Mouse (Mus musculus) CH12.LX (cell line): ENCODE measurements around the gene Fam183b. TPM values are rescaled to one million over a fixed set of nuclear protein-coding genes. Genes with fewer than 3 reads are reported as not detected.
"Not testable (repeated sequence)": the region's sequence is repeated elsewhere in the genome, so short reads cannot be mapped to it uniquely, and the experiment has no call there.

Experiments
- DNase-seq: peaks from one replicate; pipeline ENCODE4 v3.0.0-alpha.2; 2013; ENCODE audit errors: extremely low read depth
- H3K27ac ChIP-seq: 2 replicates; pipeline ENCODE4 v1.5.1; 2012; ENCODE audit warnings: low read depth, mild to moderate bottlenecking, control low read depth, moderate library complexity; ENCODE audit not compliant: insufficient read depth
- H3K27me3 ChIP-seq: replicated peaks from 2 replicates; pipeline ENCODE3; 2012; ENCODE audit warnings: inconsistent platforms
- H3K36me3 ChIP-seq, 2 experiments: replicated peaks in 1 of 2; 2 replicates each; pipeline versions ENCODE3 to v1.6.1; 2012; ENCODE audit warnings: inconsistent platforms in 1 of 2, low read length in 1 of 2, mild to moderate bottlenecking in 1 of 2, mixed read lengths in 1 of 2, moderate library complexity in 1 of 2; ENCODE audit not compliant: control insufficient read depth in 1 of 2, insufficient read depth in 1 of 2
- H3K4me1 ChIP-seq, 2 experiments: 2 replicates each; pipeline ENCODE4 v1.6.1; 2012; ENCODE audit warnings: inconsistent platforms in 1 of 2, moderate library complexity in 1 of 2; ENCODE audit not compliant: insufficient read depth in 2 of 2, control insufficient read depth in 1 of 2
- H3K4me2 ChIP-seq: 2 replicates; pipeline ENCODE4 v1.6.1; 2012; ENCODE audit warnings: low read depth, mild to moderate bottlenecking, control low read depth; ENCODE audit not compliant: poor library complexity, insufficient read depth, severe bottlenecking
- H3K4me3 ChIP-seq, 3 experiments: fragments of 150-350 bp in 1 of 3; sonication (generic) in 1 of 3; replicated peaks in 1 of 3; 2 replicates each; pipeline versions ENCODE3 to v1.5.1; 2011 to 2012; ENCODE audit warnings: low read depth in 2 of 3, low read length in 2 of 3, mild to moderate bottlenecking in 2 of 3, moderate library complexity in 2 of 3, control low read depth in 1 of 3, improper control_type of control experiment in 1 of 3, inconsistent platforms in 1 of 3, mixed read lengths in 1 of 3; ENCODE audit not compliant: poor library complexity in 1 of 3
- H3K79me2 ChIP-seq: replicated peaks from 2 replicates; pipeline ENCODE4 v1.6.1; 2012; ENCODE audit warnings: mild to moderate bottlenecking, moderate library complexity; ENCODE audit not compliant: control insufficient read depth, poor library complexity, insufficient read depth, severe bottlenecking; ENCODE audit errors: extremely low read depth
- H3K9ac ChIP-seq: 2 replicates; pipeline ENCODE4 v1.6.1; 2012; ENCODE audit warnings: low read depth, mild to moderate bottlenecking, control low read depth, moderate library complexity; ENCODE audit not compliant: insufficient read depth
- H3K9me3 ChIP-seq: replicated peaks from 2 replicates; pipeline ENCODE3; 2012; ENCODE audit warnings: low read length, inconsistent platforms, mixed read lengths
- BHLHE40 ChIP-seq: IDR thresholded peaks from 2 replicates; pipeline ENCODE4 v1.6.1; 2011; ENCODE audit warnings: mild to moderate bottlenecking, low read depth, low read length, improper control_type of control experiment
- CTCF ChIP-seq, 2 experiments: IDR thresholded peaks in 1 of 2; conservative IDR thresholded peaks in 1 of 2; 2 replicates each; pipeline ENCODE4 v1.5.1; 2011 to 2012; ENCODE audit warnings: low read depth in 2 of 2, low read length in 2 of 2, improper control_type of control experiment in 1 of 2, inconsistent platforms in 1 of 2, mild to moderate bottlenecking in 1 of 2, moderate library complexity in 1 of 2
- ETS1 ChIP-seq: conservative IDR thresholded peaks from 2 replicates; pipeline ENCODE4 v1.6.1; 2012; ENCODE audit warnings: low read depth, mild to moderate bottlenecking, inconsistent platforms, low read length, improper control_type of control experiment, moderate library complexity
- MAFK ChIP-seq: IDR thresholded peaks from 2 replicates; pipeline ENCODE4 v1.6.1; 2011; ENCODE audit warnings: low read length, improper control_type of control experiment; ENCODE audit not compliant: insufficient replicate concordance
- MAX ChIP-seq: IDR thresholded peaks from 2 replicates; pipeline ENCODE4 v1.6.1; 2011; ENCODE audit warnings: low read length, improper control_type of control experiment
- MEF2A ChIP-seq: IDR thresholded peaks from 2 replicates; pipeline ENCODE4 v1.6.1; 2014; ENCODE audit warnings: low read depth, mild to moderate bottlenecking, inconsistent platforms, low read length, improper control_type of control experiment, borderline replicate concordance
- RAD21 ChIP-seq: IDR thresholded peaks from 2 replicates; pipeline ENCODE4 v1.6.1; 2011; ENCODE audit warnings: low read depth, mild to moderate bottlenecking, low read length, improper control_type of control experiment, moderate library complexity
- SMC3 ChIP-seq: IDR thresholded peaks from 2 replicates; pipeline ENCODE4 v1.6.1; 2011; ENCODE audit warnings: low read depth, low read length, improper control_type of control experiment
- TCF12 ChIP-seq: IDR thresholded peaks from 2 replicates; pipeline ENCODE4 v1.6.1; 2014; ENCODE audit warnings: low read depth, mild to moderate bottlenecking, inconsistent platforms, low read length, improper control_type of control experiment
- ZMIZ1 ChIP-seq: IDR thresholded peaks from 2 replicates; pipeline ENCODE4 v1.6.1; 2012; ENCODE audit warnings: low read depth, mild to moderate bottlenecking, inconsistent platforms, low read length, improper control_type of control experiment
- dilution Hi-C: fragments of 300-500 bp; cut with MboI; formaldehyde crosslinking; loops from 2 replicates; pipeline ENCODE4 v1.14.3; 2020; ENCODE audit warnings: low sequenced_read_pairs; ENCODE audit not compliant: extremely low pct_unique_long_range_greater_than_20kb, extremely low pct_ligation_motif_present
- in situ Hi-C: fragments of 300-500 bp; cut with MboI; formaldehyde crosslinking; loops from 3 replicates; pipeline ENCODE4 v1.14.3; 2019; ENCODE audit warnings: low sequenced_read_pairs, low pct_ligation_motif_present, low pct_unique_long_range_greater_than_20kb, mixed read lengths
- polyA plus RNA-seq: library from polyadenylated mRNA; unstranded; fragments of >175 nt; gene quantifications from 2 replicates; pipeline ENCODE4 v1.2.1, GENCODE M21; 2012; ENCODE audit warnings: low read depth; ENCODE audit not compliant: insufficient read length
- total RNA-seq, 2 experiments: library from RNA; depleted of rRNA; stranded (reverse); fragments of 300-350 nt in 1 of 2; fragments of >200 nt in 1 of 2; gene quantifications; 2 replicates each; pipeline ENCODE4 v1.2.3; 2012 to 2014

Fam183b gene
- total and polyA plus RNA-seq, 3 experiments: 0.72 TPM; not detected in 2

GRCm38 (mm10) chr11:58829764-58830163 is 28.0 kb upstream of the Fam183b start:
- in situ Hi-C loops: no loop called here
- no peak overlapping the region for H3K4me3 ChIP-seq

DNA sequence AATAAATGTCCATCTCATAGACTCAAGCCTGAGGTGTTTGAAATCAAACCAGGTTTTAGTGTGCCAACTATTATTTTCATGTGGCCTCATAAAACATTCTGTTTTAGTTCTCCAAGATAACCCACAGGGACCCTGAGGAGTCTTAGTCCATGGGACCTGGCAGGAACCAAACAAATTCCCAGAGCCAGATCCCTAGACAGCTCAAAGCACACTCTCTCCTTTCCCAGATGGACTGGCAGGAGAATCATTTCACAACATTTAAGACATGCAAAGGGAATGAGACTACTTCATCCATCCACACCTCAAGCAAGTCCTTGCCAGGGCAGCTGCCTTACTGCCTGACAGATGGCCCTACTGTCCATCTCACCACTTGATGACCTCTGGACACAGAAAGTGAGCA is 27.2 kb upstream of the Fam183b start, which contains the start of gene Olfr312:
Gene Olfr312, plus strand, starts transcription at position 301 of the 400 bp plus-strand sequence.
- H3K4me1 ChIP-seq, H3K9ac ChIP-seq, dilution Hi-C loops, H3K4me3 ChIP-seq, H3K79me2 ChIP-seq, H3K27ac ChIP-seq, in situ Hi-C loops, DNase-seq, H3K9me3 ChIP-seq, H3K36me3 ChIP-seq, H3K4me2 ChIP-seq: not testable (repeated sequence)
- H3K27me3 ChIP-seq: peaks cover 19% of the 10 kb centered on the region

More at GRCm38 (mm10) chr11:58829764-58830163, 28.0 kb upstream of the Fam183b start:
- H3K36me3 ChIP-seq: no peaks in the 10 kb centered on the region
- H3K27ac ChIP-seq: no peak overlapping the region
- TF ChIP-seq MEF2A (no peak), MAX (no peak), MAFK (0 out of 2 replicates have a peak, but pooled peaks have one; percentile 37), TCF12 (no peak)
- dilution Hi-C loops: no loop called here
- H3K9me3 ChIP-seq: no peaks in the 10 kb centered on the region
- no peaks in the 10 kb centered on the region for H3K79me2 ChIP-seq
- H3K4me2 ChIP-seq: no peak overlapping the region
- H3K9ac ChIP-seq: no peak overlapping the region
- DNase-seq: no peak
- H3K4me1 ChIP-seq: peaks cover 2 to 5% of the 10 kb centered on the region in 2 experiments; a peak in 2 of 4 replicates
- peaks cover 19% of the 10 kb centered on the region for H3K27me3 ChIP-seq

GRCm38 (mm10) chr11:58815676-58816075 is 13.9 kb upstream of the Fam183b start:
- dilution Hi-C loops: no loop called here
- Histone ChIP-seq H3K36me3 (no peaks in the 10 kb centered on the region), H3K27me3 (peaks cover 49% of the 10 kb centered on the region), H3K9ac (no peak overlapping the region), H3K79me2 (no peaks in the 10 kb centered on the region), H3K4me3 (no peak overlapping the region), H3K4me2 (no peak overlapping the region), H3K27ac (no peak overlapping the region)
- no peak for DNase-seq
- TF ChIP-seq ETS1 (no peak), SMC3 (peak; percentile 17; the same call in 1 of the 2 replicates), BHLHE40 (no peak), ZMIZ1 (no peak), MAFK (peak; percentile 89), CTCF (conservative IDR thresholded peaks at IDR 0.05 in 1 of 2, IDR thresholded peaks at IDR 0.05 in 1 of 2; ENCODE audit: low read depth in 2 of 2, low read length in 2 of 2) (peak in 1 of 2 experiments; percentile 17; a peak in 2 of 4 replicates), RAD21 (peak; percentile 22)
- TF ChIP-seq, all 38 proteins: peak for 4
- Histone ChIP-seq H3K4me1 (no peaks in the 10 kb centered on the region), H3K9me3 (no peaks in the 10 kb centered on the region)
- in situ Hi-C loops: no loop called here

GRCm38 (mm10) chr11:58814700-58815099 is 12.9 kb upstream of the Fam183b start, which contains the start of gene Olfr313:
Gene Olfr313, plus strand, starts transcription at chr11:58815000.
- H3K9me3 ChIP-seq, H3K4me3 ChIP-seq, in situ Hi-C loops, H3K79me2 ChIP-seq, H3K27ac ChIP-seq, dilution Hi-C loops, H3K36me3 ChIP-seq, H3K9ac ChIP-seq, H3K4me1 ChIP-seq, DNase-seq, H3K4me2 ChIP-seq: not testable (repeated sequence)
- peaks cover 49% of the 10 kb centered on the region for H3K27me3 ChIP-seq
